Mouse (Mus musculus) bone marrow macrophage, adult 2 months (primary cell): ENCODE measurements around the gene Matn4.

ENCODE experiments used
- CTCF ChIP-seq: IDR thresholded peaks from 2 replicates; pipeline ENCODE4 v1.5.1; 2012; ENCODE audit warnings: low read depth, mild to moderate bottlenecking, low read length, moderate library complexity
- POLR2A ChIP-seq: IDR thresholded peaks from 2 replicates; pipeline ENCODE4 v1.6.1; 2012; ENCODE audit warnings: mild to moderate bottlenecking, low read depth, low read length, borderline replicate concordance

- TF ChIP-seq CTCF: no peak
- TF ChIP-seq POLR2A: no peak
These were observed 18.8 kb downstream of the Matn4 start for GRCm38 (mm10) chr2:164385927-164386763.
